17 mouse cellular contexts compared by ENCODE assay signal in genomic region chr2:93238864-93239263, GRCm38 (mm10). TPM values are rescaled to one million over a fixed set of nuclear protein-coding genes. Genes with fewer than 3 reads are reported as not detected.
A peak's percentile ranks its signal among the peaks of the same experiment; 100 is the strongest.
DNase-seq lines count a peak whose midpoint lies in the region; ATAC-seq and TF ChIP-seq lines count a peak whose summit lies in the region.
"Had no signal": no experiment of that assay in that cellular context is flagged by ENCODE, and none has a peak within 500 bp of the region (broad histone marks: within the 10 kb centered on the region; RNA-seq: fewer than 3 reads in every experiment).

No protein-coding gene starts in this region.

- no peak overlapping the region for H3K9ac ChIP-seq in heart, adult 2 months (ENCODE audit: low read depth, low read length)
- H3K9ac ChIP-seq in kidney, embryonic 15.5 days, result no peak overlapping the region
- H3K9ac ChIP-seq: forebrain, embryonic 15.5 days; heart, embryonic 15.5 days; intestine, embryonic 15.5 days had no signal

- H3K4me3 ChIP-seq in heart, adult 2 months, result no peak overlapping the region
- no peak overlapping the region for H3K4me3 ChIP-seq in kidney, embryonic 15.5 days (replicated peaks)
- no peak overlapping the region for H3K4me3 ChIP-seq in brown adipose tissue, adult 24 weeks (ENCODE audit: insufficient read depth, low read depth, low read length)
- H3K4me3 ChIP-seq in thymus, adult 2 months (ENCODE audit: control insufficient read depth, insufficient read depth, low read length), result no peak overlapping the region
- H3K4me3 ChIP-seq: embryonic facial prominence, embryonic 10.5 days; forebrain, embryonic 15.5 days; heart, embryonic 15.5 days; intestine, embryonic 15.5 days had no signal

- TF ChIP-seq POLR2A in heart, adult 2 months (IDR thresholded peaks at IDR 0.05; ENCODE audit: insufficient read depth, low read depth, low read length), result no peak
- TF ChIP-seq POLR2A in thymus, adult 2 months (IDR thresholded peaks at IDR 0.05; ENCODE audit: control insufficient read depth, extremely low read depth, insufficient read depth, low read length, poor library complexity), result no peak

- H3K9me3 ChIP-seq in kidney, embryonic 15.5 days (replicated peaks), result no peaks in the 10 kb centered on the region
- H3K9me3 ChIP-seq: embryonic facial prominence, embryonic 10.5 days; forebrain, embryonic 15.5 days; heart, embryonic 15.5 days; intestine, embryonic 15.5 days had no signal

- H3K4me2 ChIP-seq in kidney, embryonic 15.5 days, result no peak overlapping the region
- H3K4me2 ChIP-seq: forebrain, embryonic 15.5 days; heart, embryonic 15.5 days; intestine, embryonic 15.5 days had no signal

- TF ChIP-seq CTCF in heart, adult 2 months (IDR thresholded peaks at IDR 0.05), result no peak
- no peak for TF ChIP-seq CTCF in thymus, adult 2 months (IDR thresholded peaks at IDR 0.05; ENCODE audit: borderline replicate concordance, control insufficient read depth, extremely low read depth, insufficient read depth, low read length, poor library complexity)

- no peaks in the 10 kb centered on the region for H3K27me3 ChIP-seq in heart, adult 2 months (ENCODE audit: control insufficient read depth, insufficient read depth, low read length)
- no peaks in the 10 kb centered on the region for H3K27me3 ChIP-seq in kidney, embryonic 15.5 days
- no peaks in the 10 kb centered on the region for H3K27me3 ChIP-seq in thymus, adult 2 months (ENCODE audit: control insufficient read depth, insufficient read depth, low read length)
- H3K27me3 ChIP-seq: forebrain, embryonic 15.5 days; heart, embryonic 15.5 days; intestine, embryonic 15.5 days had no signal

- DNase-seq in adrenal gland, adult 2 months, result peak; percentile 67
- no peak for DNase-seq in adrenal gland, adult 8-10 months
- peak in 1 of 2 experiments; percentile 41 for DNase-seq in heart, adult 2 months
- no peak for DNase-seq in heart, postnatal 10 days
- no peak for DNase-seq in kidney, adult 18-20 months
- DNase-seq in thymus, adult 2 months, result no peak
- DNase-seq: cerebellum, adult 18-20 months; cerebellum, postnatal 10 days; kidney, adult 9 months; kidney, postnatal 10 days had no signal

- TF ChIP-seq EP300 in heart, adult 2 months (IDR thresholded peaks at IDR 0.05; ENCODE audit: insufficient read depth, low read depth, low read length), result no peak

- WGBS in heart, adult 2 months, result 65% methylated on average over 6 of the region's 6 CpGs
- 80% methylated on average over 6 of the region's 6 CpGs for WGBS in kidney, embryonic 15.5 days
- 79% methylated on average over 6 of the region's 6 CpGs for WGBS in thymus, adult 2 months

- peak overlapping the region; percentile 31; the same call in 1 of the 2 replicates for H3K27ac ChIP-seq in heart, adult 2 months
- no peak overlapping the region for H3K27ac ChIP-seq in kidney, embryonic 15.5 days
- H3K27ac ChIP-seq in brown adipose tissue, adult 24 weeks (replicated peaks; ENCODE audit: low read depth, low read length), result peak overlapping the region; percentile 65
- no peak overlapping the region for H3K27ac ChIP-seq in thymus, adult 2 months (ENCODE audit: control insufficient read depth, insufficient read depth, low read length)
- H3K27ac ChIP-seq: embryonic facial prominence, embryonic 10.5 days; forebrain, embryonic 15.5 days; heart, embryonic 15.5 days; intestine, embryonic 15.5 days had no signal

- no peaks in the 10 kb centered on the region for H3K79me2 ChIP-seq in heart, adult 2 months (replicated peaks; ENCODE audit: control insufficient read depth, insufficient read depth, low read length)

- peaks cover 14% of the 10 kb centered on the region for H3K4me1 ChIP-seq in heart, adult 2 months (ENCODE audit: control insufficient read depth, insufficient read depth, low read length)
- peaks cover 48% of the 10 kb centered on the region for H3K4me1 ChIP-seq in kidney, embryonic 15.5 days
- H3K4me1 ChIP-seq in brown adipose tissue, adult 24 weeks (ENCODE audit: control insufficient read depth, insufficient read depth, insufficient read length, low read length), result peaks cover 24% of the 10 kb centered on the region
- no peaks in the 10 kb centered on the region for H3K4me1 ChIP-seq in thymus, adult 2 months (replicated peaks; ENCODE audit: control insufficient read depth, insufficient read depth, low read length)
- H3K4me1 ChIP-seq: forebrain, embryonic 15.5 days had no signal

- no peaks in the 10 kb centered on the region; the same call in 1 of the 2 replicates for H3K36me3 ChIP-seq in heart, adult 2 months (ENCODE audit: control insufficient read depth, insufficient read depth, low read length)
- H3K36me3 ChIP-seq in kidney, embryonic 15.5 days, result peaks cover 11% of the 10 kb centered on the region; the same call in 1 of the 2 replicates
- H3K36me3 ChIP-seq in thymus, adult 2 months (ENCODE audit: control insufficient read depth, insufficient read depth, low read length), result no peaks in the 10 kb centered on the region
- H3K36me3 ChIP-seq: embryonic facial prominence, embryonic 10.5 days; forebrain, embryonic 15.5 days; heart, embryonic 15.5 days; intestine, embryonic 15.5 days had no signal

- intact Hi-C loops in heart, adult 2 months (cut with DNase I), result no loop called here
- intact Hi-C loops in heart, postnatal 10 days (cut with DNase I), result no loop called here

- 0 out of 2 replicates have a peak, but pooled peaks have one; percentile 16 for ATAC-seq in kidney, embryonic 15.5 days (replicated peaks; ENCODE audit: low FRiP score)
- ATAC-seq: forebrain, embryonic 15.5 days; intestine, embryonic 15.5 days had no signal

RNA-seq across cellular contexts. Expression of gene Trp53i11, which starts 51.5 kb away (rescaled TPM):
- 10 to 100 TPM; 58.6 to 64.7 TPM for total RNA-seq in adrenal gland, adult 2 months (2021)
- 123 and 179 TPM in 2 replicates for polyA plus RNA-seq in adrenal gland, adult 2 months (2012; rRNA removed)
- 100 to 1,000 TPM in 2 of 4 experiments, 10 to 100 TPM in 2; 87.6 to 148 (median 97.6) TPM for total RNA-seq in adrenal gland, adult 8-10 months (2022)
- 10 to 100 TPM; 25.2 to 33.2 TPM for total RNA-seq in heart, adult 2 months (2021)
- polyA plus RNA-seq in heart, adult 2 months (2012; rRNA removed), result 34.4 and 42.7 TPM in 2 replicates
- total RNA-seq in heart, postnatal 10 days (2021), result 10 to 100 TPM; 77.4 to 80.7 TPM
- 36.1 and 42.1 TPM in 2 replicates for polyA plus RNA-seq in kidney, embryonic 15.5 days (2015; fragmentation: Nextera tagmentation; extraction: Ambion mirVana)
- polyA plus RNA-seq in brown adipose tissue, adult 24 weeks (2012; ENCODE audit: insufficient read depth, insufficient read length, missing spikeins), result 7.6 and 14.4 TPM in 2 replicates
- polyA plus RNA-seq in thymus, adult 2 months (2012; rRNA removed), result 444 and 462 TPM in 2 replicates
- total RNA-seq: MEL had no signal

Comparison
In these comparisons a context has a peak if more than half of its experiments do, and no peak if none do; other contexts are left out.
1. H3K27ac ChIP-seq: peak in heart, adult 2 months (single experiment) and brown adipose tissue, adult 24 weeks (single experiment); none in kidney, embryonic 15.5 days (single experiment) and thymus, adult 2 months (single experiment).